Mouse (Mus musculus): Measurements from ENCODE around the gene Arl5c.

DNA sequence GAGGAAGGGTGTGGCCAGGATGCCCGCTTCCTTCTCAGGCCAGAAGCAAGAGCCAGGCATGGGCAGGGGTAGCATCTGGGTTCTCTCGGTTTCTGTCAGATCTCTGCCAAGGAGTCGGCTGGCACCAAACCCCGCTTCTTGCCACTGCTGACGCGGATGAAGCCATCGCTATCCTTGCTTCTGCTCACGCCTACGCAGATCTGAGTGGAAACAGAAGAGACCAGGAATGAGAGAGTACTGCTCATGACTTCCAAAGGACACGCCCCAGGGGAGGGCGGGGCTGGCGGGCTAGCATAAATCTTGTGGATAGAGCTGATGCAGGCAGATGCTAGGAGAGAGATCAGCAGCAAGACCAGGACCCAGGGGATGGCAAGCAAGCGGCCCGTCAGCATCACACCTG is 41.9 kb upstream of the Arl5c start:
- TF ChIP-seq POLR2A (IDR thresholded peaks at IDR 0.05; ENCODE audit: insufficient read depth, low read length), result no peak
- TF ChIP-seq CTCF (IDR thresholded peaks at IDR 0.05; ENCODE audit: low read depth, low read length), result no peak
- no peak for TF ChIP-seq EP300 (IDR thresholded peaks at IDR 0.05; ENCODE audit: insufficient read depth, low read depth, low read length)

All from ES-Bruce4 (cell line).